Mouse (Mus musculus): ENCODE data around the gene Tnfrsf14. TPM values are rescaled to one million over a fixed set of nuclear protein-coding genes. Genes with fewer than 3 reads are reported as not detected.

Tnfrsf14 gene
- polyA plus RNA-seq, 1 experiment: 87.7 TPM

GRCm38 (mm10) chr4:154949589-154949982 is 21.2 kb upstream of the Tnfrsf14 start:
- WGBS: 12% methylated on average over 16 of the region's 16 CpGs
- DNase-seq (ENCODE audit: low read depth, low spot score): no peak

- 74% methylated on average over 6 of the region's 6 CpGs for WGBS
- no peak for DNase-seq (ENCODE audit: low read depth, low spot score)
Measured at GRCm38 (mm10) chr4:154948940-154949588, 20.7 kb upstream of the Tnfrsf14 start.

GRCm38 (mm10) chr4:154948066-154948939 is 19.9 kb upstream of the Tnfrsf14 start:
- DNase-seq (ENCODE audit: low read depth, low spot score): no peak
- WGBS: 23% methylated on average over 14 of the region's 14 CpGs

- DNase-seq (ENCODE audit: low read depth, low spot score): peak; percentile 67
- 4% methylated on average over 8 of the region's 8 CpGs for WGBS
Measured at GRCm38 (mm10) chr4:154946319-154946718, 18.0 kb upstream of the Tnfrsf14 start.

GRCm38 (mm10) chr4:154944121-154944590 is 15.8 kb upstream of the Tnfrsf14 start:
- DNase-seq (ENCODE audit: low read depth, low spot score): peak; percentile 74
- 36% methylated on average over 2 of the region's 2 CpGs for WGBS

GRCm38 (mm10) chr4:154943323-154944039 is 15.1 kb upstream of the Tnfrsf14 start:
- WGBS: 91% methylated on average over 6 of the region's 6 CpGs
- DNase-seq (ENCODE audit: low read depth, low spot score): no peak

GRCm38 (mm10) chr4:154942632-154943322 is 14.4 kb upstream of the Tnfrsf14 start:
- 79% methylated on average over 10 of the region's 10 CpGs for WGBS
- no peak for DNase-seq (ENCODE audit: low read depth, low spot score)

- DNase-seq (ENCODE audit: low read depth, low spot score): no peak
- 68% methylated on average over 5 of the region's 5 CpGs for WGBS
Measured at GRCm38 (mm10) chr4:154941831-154942230, 13.5 kb upstream of the Tnfrsf14 start.

GRCm38 (mm10) chr4:154940156-154940555 is 11.8 kb upstream of the Tnfrsf14 start:
- no peak for DNase-seq (ENCODE audit: low read depth, low spot score)
- 81% methylated on average over 2 of the region's 2 CpGs for WGBS

- WGBS: 81% methylated on average over 1 of the region's 1 CpGs
- DNase-seq (ENCODE audit: low read depth, low spot score): no peak
Measured at GRCm38 (mm10) chr4:154937746-154938145, 9.4 kb upstream of the Tnfrsf14 start.

- 71% methylated on average over 8 of the region's 8 CpGs for WGBS
- DNase-seq (ENCODE audit: low read depth, low spot score): no peak
Measured at GRCm38 (mm10) chr4:154936542-154937255, 8.3 kb upstream of the Tnfrsf14 start.

- no peak for DNase-seq (ENCODE audit: low read depth, low spot score)
- WGBS: 92% methylated on average over 7 of the region's 7 CpGs
Measured at GRCm38 (mm10) chr4:154935788-154936187, 7.4 kb upstream of the Tnfrsf14 start.

- 93% methylated on average over 2 of the region's 2 CpGs for WGBS
- DNase-seq (ENCODE audit: low read depth, low spot score): no peak
Measured at GRCm38 (mm10) chr4:154934800-154935199, 6.4 kb upstream of the Tnfrsf14 start.

- DNase-seq (ENCODE audit: low read depth, low spot score): no peak
Measured at GRCm38 (mm10) chr4:154933306-154933907, 5.0 kb upstream of the Tnfrsf14 start.

GRCm38 (mm10) chr4:154929088-154929660 is 811 bp upstream of the Tnfrsf14 start:
- no peak for DNase-seq (ENCODE audit: low read depth, low spot score)
- 25% methylated on average over 12 of the region's 12 CpGs for WGBS

More at GRCm38 (mm10) chr4:154933306-154933907, 5.0 kb upstream of the Tnfrsf14 start:
- 63% methylated on average over 13 of the region's 13 CpGs for WGBS

- WGBS: 2% methylated on average over 5 of the region's 5 CpGs
- no peak for DNase-seq (ENCODE audit: low read depth, low spot score)
Measured at GRCm38 (mm10) chr4:154927899-154928337, 445 bp downstream of the Tnfrsf14 start.

- WGBS: 14% methylated on average over 9 of the region's 9 CpGs
- no peak for DNase-seq (ENCODE audit: low read depth, low spot score)
Measured at GRCm38 (mm10) chr4:154926969-154927898, 1.1 kb downstream of the Tnfrsf14 start.
